Mouse (Mus musculus) frontal cortex, adult 2 months (tissue): ENCODE measurements around the gene Olfr539. TPM values are rescaled to one million over a fixed set of nuclear protein-coding genes. Genes with fewer than 3 reads are reported as not detected.
"Not testable (repeated sequence)": the region's sequence is repeated elsewhere in the genome, so short reads cannot be mapped to it uniquely, and the experiment has no call there.

Experiments
- DNase-seq, 2 experiments: peaks; one replicate each; pipeline ENCODE4 v3.0.0; 2022; ENCODE audit warnings: low spot score in 1 of 2; ENCODE audit errors: extremely low spot score in 1 of 2
- polyA plus RNA-seq: library from polyadenylated mRNA; depleted of rRNA; stranded (reverse); fragments of >200 nt; gene quantifications from 2 replicates; pipeline ENCODE4 v1.2.3, GENCODE M21; 2012; rRNA removed

Gene Olfr539
- 0.04 and 0.21 TPM in 2 replicates for polyA plus RNA-seq

- DNase-seq = no peak
These were observed at the start of gene Olfr539 for GRCm38 (mm10) chr7:140659630-140660029. Gene Olfr539 (plus strand): TSS chr7:140659930.

GRCm38 (mm10) chr7:140628670-140629069 lies 31.1 kb upstream of the Olfr539 start, which contains the start of gene Olfr61:
Gene Olfr61 (plus strand): TSS chr7:140628970.
- not testable (repeated sequence) for DNase-seq

- no peak for DNase-seq
These were observed 29.2 kb upstream of the Olfr539 start for GRCm38 (mm10) chr7:140630559-140630958.

- no peak for DNase-seq
These were observed 13.6 kb upstream of the Olfr539 start, which contains the start of gene Olfr53 for GRCm38 (mm10) chr7:140646152-140646551. Gene Olfr53 (plus strand): TSS chr7:140646452.

- not testable (repeated sequence) for DNase-seq
These were observed 11.0 kb downstream of the Olfr539 start for GRCm38 (mm10) chr7:140670693-140671092.

- DNase-seq = no peak
These were observed 16.1 kb downstream of the Olfr539 start for GRCm38 (mm10) chr7:140675863-140676262.

- DNase-seq = not testable (repeated sequence)
These were observed 19.9 kb downstream of the Olfr539 start for GRCm38 (mm10) chr7:140679591-140679990.

- no peak for DNase-seq
These were observed 21.9 kb downstream of the Olfr539 start, which contains the start of gene Olfr45 for GRCm38 (mm10) chr7:140681651-140682050. Gene Olfr45 (plus strand): TSS chr7:140681951.

- no peak for DNase-seq
These were observed 37.2 kb downstream of the Olfr539 start, which contains the start of gene Olfr541 for GRCm38 (mm10) chr7:140696967-140697366. Gene Olfr541 (plus strand): TSS chr7:140697267.

- no peak for DNase-seq
These were observed 46.6 kb downstream of the Olfr539 start for GRCm38 (mm10) chr7:140706348-140706747.

GRCm38 (mm10) chr7:140707536-140708284 lies 48.0 kb downstream of the Olfr539 start:
- no peak for DNase-seq

- peak in 1 of 2 experiments; percentile 16 for DNase-seq
These were observed 57.7 kb downstream of the Olfr539 start for GRCm38 (mm10) chr7:140717155-140718055.

- no peak for DNase-seq
These were observed 61.4 kb downstream of the Olfr539 start for GRCm38 (mm10) chr7:140721095-140721494.

GRCm38 (mm10) chr7:140725558-140725957 lies 65.8 kb downstream of the Olfr539 start:
- no peak for DNase-seq

Other genes starting within 250 kb of the Olfr539 start
- gene Olfr532, start 238.3 kb upstream of the Olfr539 start, polyA plus RNA-seq = 0.02 and 0.11 TPM in 2 replicates
- gene Olfr533, start 196.6 kb upstream of the Olfr539 start, polyA plus RNA-seq = 0.06 and 0.32 TPM in 2 replicates
- 0.02 TPM in 1 of 2 replicates, not detected in the other for gene Olfr535, start 175.7 kb upstream of the Olfr539 start, polyA plus RNA-seq
- 0.02 and 0.06 TPM in 2 replicates for gene Olfr536, start 152.5 kb upstream of the Olfr539 start, polyA plus RNA-seq
- not detected in 2 replicates for gene Olfr538, start 92.0 kb upstream of the Olfr539 start, polyA plus RNA-seq
- gene Olfr46, start 58.7 kb upstream of the Olfr539 start, polyA plus RNA-seq = 0.02 TPM in 1 of 2 replicates, not detected in the other
- 0.10 and 0.11 TPM in 2 replicates for gene Olfr61, start 31.0 kb upstream of the Olfr539 start, polyA plus RNA-seq
- gene Olfr53, start 13.5 kb upstream of the Olfr539 start, polyA plus RNA-seq = 0.19 TPM in 1 of 2 replicates, not detected in the other
- gene Olfr45, start 22.0 kb downstream of the Olfr539 start, polyA plus RNA-seq = 0.06 TPM in 1 of 2 replicates, not detected in the other
- 0.08 TPM in 1 of 2 replicates, not detected in the other for gene Olfr541, start 37.3 kb downstream of the Olfr539 start, polyA plus RNA-seq
- 0.32 and 0.95 TPM in 2 replicates for gene Cyp2e1, start 103.8 kb downstream of the Olfr539 start, polyA plus RNA-seq
- 0.50 and 0.66 TPM in 2 replicates for gene Syce1, start 127.9 kb downstream of the Olfr539 start, polyA plus RNA-seq
- 18.5 and 22.4 TPM in 2 replicates for gene Zfp941, start 162.2 kb downstream of the Olfr539 start, polyA plus RNA-seq
- 0.78 and 1.4 TPM in 2 replicates for gene Urah, start 175.1 kb downstream of the Olfr539 start, polyA plus RNA-seq
- gene Scgb1c1, start 185.6 kb downstream of the Olfr539 start, polyA plus RNA-seq = 1.4 and 6.3 TPM in 2 replicates
- gene Odf3, start 187.9 kb downstream of the Olfr539 start, polyA plus RNA-seq = 0.26 and 0.36 TPM in 2 replicates
- gene Gm45785, start 196.4 kb downstream of the Olfr539 start, polyA plus RNA-seq = 0.13 and 0.16 TPM in 2 replicates
- 68.7 and 84.4 TPM in 2 replicates for gene Ric8a, start 197.0 kb downstream of the Olfr539 start, polyA plus RNA-seq
- 31.9 and 32.3 TPM in 2 replicates for gene Bet1l, start 197.6 kb downstream of the Olfr539 start, polyA plus RNA-seq
- gene Psmd13, start 222.0 kb downstream of the Olfr539 start, polyA plus RNA-seq = 92.8 and 99.7 TPM in 2 replicates
- 116 and 137 TPM in 2 replicates for gene Sirt3, start 222.4 kb downstream of the Olfr539 start, polyA plus RNA-seq
- 0.57 and 0.76 TPM in 2 replicates for gene Cox8b, start 240.5 kb downstream of the Olfr539 start, polyA plus RNA-seq